Mouse (Mus musculus) neural tube, embryonic 13.5 days (tissue): ENCODE results near the gene Tapbp. TPM values are rescaled to one million over a fixed set of nuclear protein-coding genes. Genes with fewer than 3 reads are reported as not detected.
A peak's percentile ranks its signal among the peaks of the same experiment; 100 is the strongest.

ENCODE experiments used
- ATAC-seq: fragments of 200-750 bp; cut with Nextera tagmentation; 2 replicates; pipeline ENCODE4 v1.8.0; 2017; ENCODE audit warnings: low read depth, mild to moderate bottlenecking, moderate TSS enrichment, moderate library complexity
- H3K27ac ChIP-seq: fragments of 300-500 bp; sonication (generic); replicated peaks from 2 replicates; pipeline ENCODE4 v1.5.1; 2015; ENCODE audit warnings: moderate library complexity, mild to moderate bottlenecking, inconsistent platforms
- H3K27me3 ChIP-seq: fragments of 300-500 bp; sonication (generic); 2 replicates; pipeline ENCODE4 v1.6.1; 2015; ENCODE audit warnings: mild to moderate bottlenecking, inconsistent platforms
- H3K36me3 ChIP-seq: fragments of 300-500 bp; sonication (generic); 2 replicates; pipeline ENCODE4 v1.6.1; 2015; ENCODE audit warnings: mild to moderate bottlenecking, inconsistent platforms
- H3K4me1 ChIP-seq: fragments of 300-500 bp; sonication (generic); replicated peaks from 2 replicates; pipeline ENCODE4 v1.6.1; 2015; ENCODE audit warnings: inconsistent platforms
- H3K4me2 ChIP-seq: fragments of 300-500 bp; sonication (generic); 2 replicates; pipeline ENCODE4 v1.6.1; 2015; ENCODE audit warnings: inconsistent platforms, mild to moderate bottlenecking, moderate library complexity
- H3K4me3 ChIP-seq: fragments of 300-500 bp; sonication (generic); 2 replicates; pipeline ENCODE4 v1.5.1; 2015; ENCODE audit warnings: mild to moderate bottlenecking, inconsistent platforms
- H3K9ac ChIP-seq: fragments of 300-500 bp; sonication (generic); 2 replicates; pipeline ENCODE4 v1.6.1; 2015; ENCODE audit warnings: moderate library complexity, mild to moderate bottlenecking, inconsistent platforms
- H3K9me3 ChIP-seq: fragments of 300-500 bp; sonication (generic); 2 replicates; pipeline ENCODE4 v1.6.1; 2016; ENCODE audit warnings: inconsistent platforms
- WGBS: fragments of 180-500 bp; shearing (Covaris S2); methylation state at CpG from one replicate; pipeline ENCODE4 v1.1.7; 2015; 5-methylcytosine and 5-hydroxymethylcytosine counted together
- polyA plus RNA-seq: library from polyadenylated mRNA; unstranded; fragments of >200 nt; fragmentation: Nextera tagmentation; extraction: Ambion mirVana; gene quantifications from 2 replicates; pipeline ENCODE4 v1.2.1, GENCODE M21; 2015

The Tapbp gene
- polyA plus RNA-seq, 1 experiment from 2014 or later = 31.1 TPM

- Histone ChIP-seq H3K9ac (no peak overlapping the region), H3K4me3 (peak overlapping the region; percentile 51), H3K9me3 (no peaks in the 10 kb centered on the region), H3K36me3 (peaks cover 37% of the 10 kb centered on the region), H3K4me2 (no peak overlapping the region), H3K4me1 (peaks cover 69% of the 10 kb centered on the region), H3K27me3 (no peaks in the 10 kb centered on the region), H3K27ac (no peak overlapping the region)
- 84% methylated on average over 18 of the region's 18 CpGs for WGBS
- no peak for ATAC-seq
These were observed 2.1 kb downstream of the Tapbp start for GRCm38 (mm10) chr17:33917656-33918292.

GRCm38 (mm10) chr17:33918293-33919203, 2.8 kb downstream of the Tapbp start:
- Histone ChIP-seq H3K9ac (peak overlapping the region; percentile 73; the same call in 1 of the 2 replicates), H3K4me2 (peak overlapping the region; percentile 76), H3K9me3 (no peaks in the 10 kb centered on the region), H3K27me3 (no peaks in the 10 kb centered on the region), H3K4me1 (peaks cover 69% of the 10 kb centered on the region), H3K4me3 (peak overlapping the region; percentile 46), H3K36me3 (peaks cover 31% of the 10 kb centered on the region), H3K27ac (peak overlapping the region; percentile 66; the same call in 1 of the 2 replicates)
- 60% methylated on average over 37 of the region's 37 CpGs for WGBS
- ATAC-seq = no peak

GRCm38 (mm10) chr17:33919351-33920281, 3.9 kb downstream of the Tapbp start:
- Histone ChIP-seq H3K36me3 (peaks cover 21% of the 10 kb centered on the region), H3K9ac (peak overlapping the region; percentile 73), H3K9me3 (no peaks in the 10 kb centered on the region), H3K27ac (peak overlapping the region; percentile 66), H3K4me1 (peaks cover 60% of the 10 kb centered on the region), H3K4me3 (peak overlapping the region; percentile 46), H3K4me2 (peak overlapping the region; percentile 76), H3K27me3 (no peaks in the 10 kb centered on the region)
- ATAC-seq = no peak
- under 1% methylated on average over 52 of the region's 52 CpGs for WGBS

GRCm38 (mm10) chr17:33920282-33921097, 4.8 kb downstream of the Tapbp start:
- peak overlapping the region; percentile 76 for H3K4me2 ChIP-seq
- peak overlapping the region; percentile 46 for H3K4me3 ChIP-seq
- ATAC-seq = 0 out of 2 replicates have a peak, but pooled peaks have one; percentile 21
- WGBS = 1% methylated on average over 36 of the region's 36 CpGs
- H3K9me3 ChIP-seq = no peaks in the 10 kb centered on the region
- peak overlapping the region; percentile 66 for H3K27ac ChIP-seq
- H3K4me1 ChIP-seq = peaks cover 52% of the 10 kb centered on the region
- H3K36me3 ChIP-seq = peaks cover 23% of the 10 kb centered on the region
- H3K27me3 ChIP-seq = no peaks in the 10 kb centered on the region
- peak overlapping the region; percentile 73 for H3K9ac ChIP-seq

- peak overlapping the region; percentile 76 for H3K4me2 ChIP-seq
These were observed 5.7 kb downstream of the Tapbp start for GRCm38 (mm10) chr17:33921361-33921760.

GRCm38 (mm10) chr17:33924577-33925283, 9.0 kb downstream of the Tapbp start:
- no peak overlapping the region for H3K27ac ChIP-seq
- H3K4me2 ChIP-seq = no peak overlapping the region
- H3K9ac ChIP-seq = no peak overlapping the region
- H3K27me3 ChIP-seq = no peaks in the 10 kb centered on the region
- no peak for ATAC-seq
- no peak overlapping the region for H3K4me3 ChIP-seq
- H3K4me1 ChIP-seq = peaks cover 31% of the 10 kb centered on the region
- 84% methylated on average over 10 of the region's 10 CpGs for WGBS
- H3K36me3 ChIP-seq = peaks cover 22% of the 10 kb centered on the region
- no peaks in the 10 kb centered on the region for H3K9me3 ChIP-seq

More at GRCm38 (mm10) chr17:33921361-33921760, 5.7 kb downstream of the Tapbp start:
- peaks cover 51% of the 10 kb centered on the region for H3K4me1 ChIP-seq
- H3K9me3 ChIP-seq = no peaks in the 10 kb centered on the region
- H3K4me3 ChIP-seq = no peak overlapping the region
- WGBS = 91% methylated on average over 7 of the region's 7 CpGs
- H3K9ac ChIP-seq = no peak overlapping the region
- no peaks in the 10 kb centered on the region for H3K27me3 ChIP-seq
- no peak for ATAC-seq
- peak overlapping the region; percentile 20; the same call in 1 of the 2 replicates for H3K27ac ChIP-seq
- H3K36me3 ChIP-seq = peaks cover 30% of the 10 kb centered on the region

GRCm38 (mm10) chr17:33925406-33926116, 9.9 kb downstream of the Tapbp start:
- Histone ChIP-seq H3K4me1 (peaks cover 24% of the 10 kb centered on the region), H3K9ac (no peak overlapping the region), H3K36me3 (peaks cover 22% of the 10 kb centered on the region), H3K9me3 (no peaks in the 10 kb centered on the region), H3K27ac (no peak overlapping the region), H3K27me3 (no peaks in the 10 kb centered on the region), H3K4me2 (no peak overlapping the region), H3K4me3 (no peak overlapping the region; the same call in 1 of the 2 replicates)
- WGBS = 83% methylated on average over 21 of the region's 21 CpGs
- no peak for ATAC-seq

- whole genome bisulfite sequencing = 79% methylated on average over 17 of the region's 17 CpGs
- no peaks in the 10 kb centered on the region for H3K27me3 ChIP-seq
- ATAC-seq = no peak
- H3K36me3 ChIP-seq = peaks cover 22% of the 10 kb centered on the region
- no peak overlapping the region for H3K9ac ChIP-seq
- no peak overlapping the region for H3K4me2 ChIP-seq
- no peak overlapping the region for H3K27ac ChIP-seq
- H3K4me1 ChIP-seq = peaks cover 24% of the 10 kb centered on the region
- H3K9me3 ChIP-seq = no peaks in the 10 kb centered on the region
- H3K4me3 ChIP-seq = no peak overlapping the region
These were observed 10.7 kb downstream of the Tapbp start for GRCm38 (mm10) chr17:33926207-33926932.

- peak overlapping the region; percentile 99 for H3K4me2 ChIP-seq
- 66% methylated on average over 21 of the region's 21 CpGs for WGBS
- ATAC-seq = no peak
- H3K9ac ChIP-seq = peak overlapping the region; percentile 97
- peak overlapping the region; percentile 94 for H3K4me3 ChIP-seq
- H3K36me3 ChIP-seq = peaks cover 28% of the 10 kb centered on the region
- peaks cover 25% of the 10 kb centered on the region for H3K4me1 ChIP-seq
- no peaks in the 10 kb centered on the region for H3K9me3 ChIP-seq
- H3K27ac ChIP-seq = peak overlapping the region; percentile 98; the same call in 1 of the 2 replicates
- no peaks in the 10 kb centered on the region for H3K27me3 ChIP-seq
These were observed 12.7 kb downstream of the Tapbp start for GRCm38 (mm10) chr17:33928251-33928947.
